Mouse (Mus musculus): Measurements from ENCODE around the gene Sh3bgr. TPM values are rescaled to one million over a fixed set of nuclear protein-coding genes. Genes with fewer than 3 reads are reported as not detected.

Sh3bgr gene
- polyA plus RNA-seq (2017; shearing (Covaris generic)): not detected

DNA sequence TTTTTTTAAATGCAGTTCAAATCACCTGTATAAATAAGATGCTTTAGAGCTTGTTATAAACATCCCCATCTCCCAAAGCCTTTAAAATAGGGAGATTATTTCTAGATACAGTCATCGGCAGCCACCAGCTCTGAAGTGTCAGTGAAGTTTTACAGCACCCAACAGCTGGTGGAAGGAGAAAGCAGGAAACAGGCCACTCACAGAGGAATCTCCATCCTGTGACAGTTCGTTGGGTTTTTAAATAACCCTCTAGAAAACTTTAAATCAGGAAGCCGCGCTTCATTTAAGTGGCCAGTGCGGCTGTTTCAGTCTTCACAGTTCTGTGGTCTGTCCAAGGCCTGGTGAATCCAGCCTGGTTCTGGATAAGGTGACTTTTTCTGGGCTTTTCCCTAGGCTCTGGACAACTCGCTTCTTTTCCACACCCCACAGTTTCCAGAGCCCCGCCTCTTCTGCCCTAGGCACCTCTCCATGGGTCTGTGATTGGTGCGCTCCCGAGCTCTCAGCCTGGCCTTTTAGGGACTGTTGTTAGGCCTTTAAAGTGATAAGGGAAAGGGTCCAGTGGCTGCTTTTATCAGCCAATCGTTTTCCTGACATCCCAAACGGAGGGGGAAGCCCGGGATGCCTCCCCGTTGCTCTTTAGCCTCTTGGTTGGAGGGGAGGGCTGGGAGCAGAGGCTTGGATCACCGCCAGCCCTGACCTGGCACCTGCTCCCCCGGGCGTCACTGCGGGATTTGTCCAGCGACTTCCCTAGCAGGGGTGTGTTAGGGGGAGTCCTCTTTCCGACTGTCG lies at the start of gene Sh3bgr:
Gene Sh3bgr (plus strand): TSS at position 538 of the 789 bp plus-strand sequence.

GRCm38 (mm10) chr16:96191531-96192506 lies 8.4 kb upstream of the Sh3bgr start, which contains the start of gene Lca5l:
TSS of gene Lca5l (minus strand) at chr16:96192271.

DNA sequence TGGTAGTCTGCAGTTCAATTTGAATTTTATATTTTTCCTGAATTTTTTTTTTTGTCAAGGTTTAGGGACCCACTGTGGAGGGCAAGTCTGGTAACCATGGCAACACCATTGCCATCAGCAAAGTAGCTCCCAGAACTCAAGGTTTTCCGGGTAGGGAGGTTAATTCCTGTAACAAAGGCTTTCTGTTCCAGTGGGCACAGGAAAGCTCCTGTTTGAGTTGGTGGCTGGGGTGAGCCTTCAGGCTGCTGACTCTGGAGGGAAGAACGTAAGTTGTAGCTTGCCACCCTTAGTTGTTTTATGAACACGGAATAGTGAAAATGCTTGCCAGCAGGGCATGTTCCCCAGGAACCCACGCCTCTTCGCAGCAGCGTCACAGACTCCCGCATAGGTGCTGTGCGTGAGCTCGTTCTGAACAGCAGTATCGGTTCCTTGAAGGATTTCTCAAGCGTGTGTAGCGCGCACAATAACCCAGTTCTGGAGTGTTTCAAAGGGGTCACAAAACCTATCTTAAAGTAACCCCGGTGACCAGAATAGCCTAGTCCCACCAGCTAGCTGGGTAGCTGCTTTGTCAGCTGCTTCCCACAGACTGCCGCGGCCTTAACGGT lies 35.2 kb downstream of the Sh3bgr start, which contains the start of gene B3galt5:
Gene B3galt5 (plus strand): TSS at position 436 of the 605 bp plus-strand sequence.

Other genes starting within 250 kb of the Sh3bgr start
- gene Psmg1, start 209.5 kb upstream of the Sh3bgr start, polyA plus RNA-seq (2017; shearing (Covaris generic)): 65.6 TPM
- 25.3 TPM for gene Brwd1, start 117.9 kb upstream of the Sh3bgr start, polyA plus RNA-seq (2017; shearing (Covaris generic))
- 75.4 TPM for gene Hmgn1, start 72.7 kb upstream of the Sh3bgr start, polyA plus RNA-seq (2017; shearing (Covaris generic))
- 10.8 TPM for gene Wrb, start 55.0 kb upstream of the Sh3bgr start, polyA plus RNA-seq (2017; shearing (Covaris generic))
- gene Lca5l, start 8.2 kb upstream of the Sh3bgr start, polyA plus RNA-seq (2017; shearing (Covaris generic)): not detected
- 1.4 TPM for gene B3galt5, start 35.4 kb downstream of the Sh3bgr start, polyA plus RNA-seq (2017; shearing (Covaris generic))
- not detected for gene Itgb2l, start 243.2 kb downstream of the Sh3bgr start, polyA plus RNA-seq (2017; shearing (Covaris generic))

All from activated CD4-positive, CD25-positive, alpha-beta regulatory T cell, adult 9 weeks (primary cell).